Mouse (Mus musculus) liver, postnatal 0 days (tissue): ENCODE measurements around the gene Tmem44.

Source experiments
- CTCF ChIP-seq: sonication (generic); IDR thresholded peaks from 2 replicates; pipeline ENCODE4 v1.5.1; 2016; ENCODE audit warnings: antibody characterized with exemption, low read depth
- EP300 ChIP-seq: IDR thresholded peaks from 2 replicates; pipeline ENCODE4 v1.6.1; 2016; ENCODE audit warnings: antibody characterized with exemption, low read depth, mild to moderate bottlenecking

GRCm38 (mm10) chr16:30549966-30550747, 485 bp downstream of the Tmem44 start:
- TF ChIP-seq CTCF (peak; percentile 93), EP300 (no peak)
